Comparison of ENCODE assay signal across 9 mouse cellular contexts in genomic region chr2:174297851-174298250, GRCm38 (mm10). TPM values are rescaled to one million over a fixed set of nuclear protein-coding genes. Genes with fewer than 3 reads are reported as not detected.
DNase-seq lines count a peak whose midpoint lies in the region; ATAC-seq and TF ChIP-seq lines count a peak whose summit lies in the region.
"Had no signal": no experiment of that assay in that cellular context is flagged by ENCODE, and none has a peak within 500 bp of the region (broad histone marks: within the 10 kb centered on the region; RNA-seq: fewer than 3 reads in every experiment).

No protein-coding gene starts in this region.

- peaks cover 44% of the 10 kb centered on the region for H3K9me3 ChIP-seq in heart, postnatal 0 days (replicated peaks; ENCODE audit: control insufficient read depth, low read length)
- peaks cover 48% of the 10 kb centered on the region for H3K9me3 ChIP-seq in G1E (replicated peaks)
- peaks cover 46% of the 10 kb centered on the region for H3K9me3 ChIP-seq in embryonic facial prominence, embryonic 15.5 days (replicated peaks)
- peaks cover 56% of the 10 kb centered on the region for H3K9me3 ChIP-seq in limb, embryonic 15.5 days

- H3K27me3 ChIP-seq in heart, postnatal 0 days (ENCODE audit: control insufficient read depth, insufficient read depth, low read length) = peaks cover 33% of the 10 kb centered on the region
- H3K27me3 ChIP-seq in G1E (ENCODE audit: insufficient read depth, low read length) = no peaks in the 10 kb centered on the region
- peaks cover 35% of the 10 kb centered on the region for H3K27me3 ChIP-seq in embryonic facial prominence, embryonic 15.5 days
- peaks cover 38% of the 10 kb centered on the region for H3K27me3 ChIP-seq in limb, embryonic 15.5 days

- no peaks in the 10 kb centered on the region for H3K36me3 ChIP-seq in heart, postnatal 0 days (replicated peaks; ENCODE audit: control insufficient read depth, insufficient read depth, low read length)
- H3K36me3 ChIP-seq in G1E (replicated peaks) = peaks cover 23% of the 10 kb centered on the region
- peaks cover 7% of the 10 kb centered on the region for H3K36me3 ChIP-seq in embryonic facial prominence, embryonic 15.5 days
- H3K36me3 ChIP-seq in limb, embryonic 15.5 days = peaks cover 64% of the 10 kb centered on the region

- no peak overlapping the region for H3K27ac ChIP-seq in heart, postnatal 0 days (ENCODE audit: low read depth)
- no peak overlapping the region for H3K27ac ChIP-seq in embryonic facial prominence, embryonic 15.5 days (replicated peaks)
- no peak overlapping the region for H3K27ac ChIP-seq in limb, embryonic 15.5 days

- H3K4me1 ChIP-seq in heart, postnatal 0 days (ENCODE audit: control insufficient read depth, insufficient read depth) = no peaks in the 10 kb centered on the region
- H3K4me1 ChIP-seq in G1E (ENCODE audit: insufficient read depth, low read depth, low read length) = peaks cover 9% of the 10 kb centered on the region
- peaks cover 42% of the 10 kb centered on the region for H3K4me1 ChIP-seq in embryonic facial prominence, embryonic 15.5 days
- peaks cover 37% of the 10 kb centered on the region for H3K4me1 ChIP-seq in limb, embryonic 15.5 days

- H3K4me3 ChIP-seq in heart, postnatal 0 days (ENCODE audit: low read depth, low read length) = peak overlapping the region; percentile 46
- H3K4me3 ChIP-seq in G1E (ENCODE audit: low read depth, low read length) = peak overlapping the region; percentile 78
- H3K4me3 ChIP-seq in embryonic facial prominence, embryonic 15.5 days (replicated peaks) = peak overlapping the region; percentile 37
- H3K4me3 ChIP-seq in limb, embryonic 15.5 days = peak overlapping the region; percentile 40

- no peak overlapping the region for H3K9ac ChIP-seq in heart, postnatal 0 days (replicated peaks; ENCODE audit: low read depth, low read length)
- no peak overlapping the region for H3K9ac ChIP-seq in embryonic facial prominence, embryonic 15.5 days
- no peak overlapping the region for H3K9ac ChIP-seq in limb, embryonic 15.5 days

- 59% methylated on average over 19 of the region's 19 CpGs for WGBS in heart, postnatal 0 days
- WGBS in embryonic facial prominence, embryonic 15.5 days = 67% methylated on average over 19 of the region's 19 CpGs
- 67% methylated on average over 19 of the region's 19 CpGs for WGBS in limb, embryonic 15.5 days

- no peak for ATAC-seq in heart, postnatal 0 days (ENCODE audit: insufficient read depth, low read depth)
- no peak for ATAC-seq in G1E (ENCODE audit: extremely low read depth, insufficient number of reproducible peaks, low FRiP score, poor library complexity, severe bottlenecking)
- ATAC-seq in embryonic facial prominence, embryonic 15.5 days (ENCODE audit: insufficient number of reproducible peaks, low FRiP score, low TSS enrichment, low read depth) = no peak
- no peak for ATAC-seq in limb, embryonic 15.5 days (ENCODE audit: insufficient number of reproducible peaks, low FRiP score, low TSS enrichment, low read depth)
- ATAC-seq in activated CD4-positive, CD25-positive, alpha-beta regulatory T cell, adult 4 months = no peak

- no peak for TF ChIP-seq EP300 in heart, postnatal 0 days (IDR thresholded peaks at IDR 0.05; ENCODE audit: low read depth)

- intact Hi-C loops in heart, postnatal 10 days (cut with DNase I) = loop anchor here (5.0 kb wide), 3 partner anchors 221 to 711 kb away; partner anchors contain the start of gene Stx16

- DNase-seq in heart, postnatal 0 days (ENCODE audit: low spot score) = no peak
- DNase-seq in heart, postnatal 10 days = no peak
- DNase-seq in G1E (ENCODE audit: low spot score) = no peak
- no peak for DNase-seq in embryo, embryonic 11 days
- DNase-seq: kidney, postnatal 14 days had no signal

- TF ChIP-seq CTCF in heart, postnatal 0 days (IDR thresholded peaks at IDR 0.05; ENCODE audit: low read depth) = no peak
- TF ChIP-seq CTCF in G1E (IDR thresholded peaks at IDR 0.05; ENCODE audit: low read depth, low read length) = no peak

- H3K4me2 ChIP-seq in heart, postnatal 0 days (ENCODE audit: low read depth, low read length) = peak overlapping the region; percentile 57
- peak overlapping the region; percentile 49; the same call in 1 of the 2 replicates for H3K4me2 ChIP-seq in embryonic facial prominence, embryonic 15.5 days (replicated peaks)
- H3K4me2 ChIP-seq in limb, embryonic 15.5 days = peak overlapping the region; percentile 52

RNA-seq across cellular contexts. Expression of gene Gnas, which starts 13.7 kb away (rescaled TPM):
- 1,131 and 1,208 TPM in 2 replicates for total RNA-seq in heart, postnatal 0 days (2014; rRNA removed; ENCODE audit: low replicate concordance)
- 1,263 and 1,283 TPM in 2 replicates for polyA plus RNA-seq in heart, postnatal 0 days (2015; fragmentation: Nextera tagmentation; extraction: Ambion mirVana)
- total RNA-seq in heart, postnatal 10 days (2021) = 1,000 to 10,000 TPM; 1,834 to 2,103 TPM
- 1,040 and 1,097 TPM in 2 replicates for total RNA-seq in G1E (2014; fragmentation: Nextera tagmentation)
- total RNA-seq in G1E (2017) = 452 and 490 TPM in 2 replicates
- polyA plus RNA-seq in G1E (2012) = 935 and 1,094 TPM in 2 replicates
- 2,102 and 2,156 TPM in 2 replicates for polyA plus RNA-seq in embryonic facial prominence, embryonic 15.5 days (2015; fragmentation: Nextera tagmentation; extraction: Ambion mirVana)
- polyA plus RNA-seq in limb, embryonic 15.5 days (2015; fragmentation: Nextera tagmentation; extraction: Ambion mirVana) = 2,137 and 2,166 TPM in 2 replicates
- 100 to 1,000 TPM; 102 to 126 TPM for polyA plus RNA-seq in activated CD4-positive, CD25-positive, alpha-beta regulatory T cell, adult 4 months (2017; shearing (Covaris generic))

RNA-seq across cellular contexts. Expression of gene Gm20721, which starts 48.7 kb away (rescaled TPM):
- total RNA-seq in heart, postnatal 0 days (2014; rRNA removed; ENCODE audit: low replicate concordance) = not detected in 2 replicates
- 11.3 and 15.8 TPM in 2 replicates for polyA plus RNA-seq in heart, postnatal 0 days (2015; fragmentation: Nextera tagmentation; extraction: Ambion mirVana)
- total RNA-seq in heart, postnatal 10 days (2021) = 1 to 10 TPM; 2.4 to 2.8 TPM
- total RNA-seq in G1E (2014; fragmentation: Nextera tagmentation) (not detected in 2 replicates), G1E (2017) (8.6 and 9.0 TPM in 2 replicates)
- polyA plus RNA-seq in G1E (2012) = 0.99 and 1.3 TPM in 2 replicates
- 26.0 and 38.6 TPM in 2 replicates for polyA plus RNA-seq in embryonic facial prominence, embryonic 15.5 days (2015; fragmentation: Nextera tagmentation; extraction: Ambion mirVana)
- polyA plus RNA-seq in limb, embryonic 15.5 days (2015; fragmentation: Nextera tagmentation; extraction: Ambion mirVana) = 28.5 and 42.0 TPM in 2 replicates
- polyA plus RNA-seq in activated CD4-positive, CD25-positive, alpha-beta regulatory T cell, adult 4 months (2017; shearing (Covaris generic)) = under 1 TPM in 1 of 2 experiments, not detected in 1; 0.40 TPM
- total RNA-seq: liver, adult 2 months had no signal
